Comparison of ENCODE assay signal across 19 mouse cellular contexts in genomic region chr14:39381321-39381720, GRCm38 (mm10).
DNase-seq lines count a peak whose midpoint lies in the region; TF ChIP-seq lines count a peak whose summit lies in the region.
"Had no signal": no experiment of that assay in that cellular context is flagged by ENCODE, and none has a peak within 500 bp of the region (broad histone marks: within the 10 kb centered on the region; RNA-seq: fewer than 3 reads in every experiment).

No protein-coding gene starts in this region.

- H3K4me3 ChIP-seq in embryonic fibroblast, embryonic 13.5 days (ENCODE audit: insufficient read depth, low read length): no peak overlapping the region
- H3K4me3 ChIP-seq: embryonic facial prominence, embryonic 10.5 days; embryonic facial prominence, embryonic 12.5 days; erythroblast, embryonic 14.5 days; forebrain, embryonic 10.5 days; forebrain, embryonic 12.5 days had no signal

- peak; percentile 65 for DNase-seq in 3T3-L1 (ENCODE audit: low read depth, low spot score)
- DNase-seq in Muller cell, postnatal 12 days (ENCODE audit: inconsistent ontology term): peak; percentile 76
- no peak for DNase-seq in spleen, postnatal 36 days (ENCODE audit: low spot score in 2 of 2)
- DNase-seq in kidney, postnatal 4 days: no peak
- DNase-seq: adrenal gland, adult 2 months; adrenal gland, postnatal 10 days; adrenal gland, postnatal 25 days; B cell, adult 2 months; cerebellum, adult 11-12 months; cerebellum, adult 2 months; cerebellum, adult 9-10 months; cerebellum, postnatal 10 days; cerebellum, postnatal 25 days had no signal

- no peak for TF ChIP-seq CTCF in embryonic fibroblast, embryonic 13.5 days (IDR thresholded peaks at IDR 0.05; ENCODE audit: borderline replicate concordance, insufficient read depth, low read length)

- TF ChIP-seq POLR2A in embryonic fibroblast, embryonic 13.5 days (IDR thresholded peaks at IDR 0.05; ENCODE audit: low read depth, low read length): no peak

- peaks cover 2% of the 10 kb centered on the region; the same call in 1 of the 2 replicates for H3K4me1 ChIP-seq in embryonic fibroblast, embryonic 13.5 days (ENCODE audit: control insufficient read depth, insufficient read depth, low read length)
- H3K4me1 ChIP-seq: embryonic facial prominence, embryonic 10.5 days; embryonic facial prominence, embryonic 12.5 days; forebrain, embryonic 10.5 days; forebrain, embryonic 12.5 days had no signal

- peak overlapping the region; percentile 93 for H3K27ac ChIP-seq in embryonic fibroblast, embryonic 13.5 days (ENCODE audit: insufficient read depth, low read length)
- H3K27ac ChIP-seq: embryonic facial prominence, embryonic 10.5 days; embryonic facial prominence, embryonic 12.5 days; forebrain, embryonic 10.5 days; forebrain, embryonic 12.5 days had no signal

Comparison
In these comparisons a context has a peak if more than half of its experiments do, and no peak if none do; other contexts are left out.
1. DNase-seq: peak in 3T3-L1 (single experiment) and Muller cell, postnatal 12 days (single experiment); none in spleen, postnatal 36 days (0 of 2) and kidney, postnatal 4 days (0 of 2).